Mouse (Mus musculus) limb, embryonic 13.5 days (tissue): ENCODE data around the gene Rora. TPM values are rescaled to one million over a fixed set of nuclear protein-coding genes. Genes with fewer than 3 reads are reported as not detected.

Source experiments
- ATAC-seq: fragments of 200-750 bp; cut with Nextera tagmentation; 2 replicates; pipeline ENCODE4 v1.8.0; 2017; ENCODE audit warnings: low read depth, moderate number of reproducible peaks, moderate TSS enrichment; ENCODE audit not compliant: low FRiP score
- H3K27ac ChIP-seq: fragments of 300-500 bp; sonication (generic); 2 replicates; pipeline ENCODE4 v1.5.1; 2015; ENCODE audit warnings: inconsistent platforms, mild to moderate bottlenecking, moderate library complexity
- H3K27me3 ChIP-seq: fragments of 300-500 bp; sonication (generic); 2 replicates; pipeline ENCODE4 v1.6.1; 2015; ENCODE audit warnings: mild to moderate bottlenecking, inconsistent platforms
- H3K36me3 ChIP-seq: fragments of 300-500 bp; sonication (generic); 2 replicates; pipeline ENCODE4 v1.6.1; 2015; ENCODE audit warnings: inconsistent platforms, mild to moderate bottlenecking, moderate library complexity
- H3K4me1 ChIP-seq: fragments of 300-500 bp; sonication (generic); 2 replicates; pipeline ENCODE4 v1.6.1; 2015; ENCODE audit warnings: inconsistent platforms
- H3K4me2 ChIP-seq: fragments of 300-500 bp; sonication (generic); replicated peaks from 2 replicates; pipeline ENCODE4 v1.6.1; 2015; ENCODE audit warnings: inconsistent platforms, mild to moderate bottlenecking, moderate library complexity
- H3K4me3 ChIP-seq: fragments of 300-500 bp; sonication (generic); 2 replicates; pipeline ENCODE4 v1.5.1; 2015; ENCODE audit warnings: moderate library complexity, mild to moderate bottlenecking, inconsistent platforms
- H3K9ac ChIP-seq: fragments of 300-500 bp; sonication (generic); 2 replicates; pipeline ENCODE4 v1.6.1; 2015; ENCODE audit warnings: mild to moderate bottlenecking, inconsistent platforms
- H3K9me3 ChIP-seq: fragments of 300-500 bp; sonication (generic); 2 replicates; pipeline ENCODE4 v1.6.1; 2016; ENCODE audit warnings: inconsistent platforms
- WGBS: fragments of 180-500 bp; shearing (Covaris S2); methylation state at CpG from one replicate; pipeline ENCODE4 v1.1.7; 2015; 5-methylcytosine and 5-hydroxymethylcytosine counted together
- polyA plus RNA-seq: library from polyadenylated mRNA; unstranded; fragments of >200 nt; fragmentation: Nextera tagmentation; extraction: Ambion mirVana; gene quantifications from 2 replicates; pipeline ENCODE4 v1.2.1, GENCODE M21; 2015

The Rora gene
- polyA plus RNA-seq, 1 experiment from 2014 or later, result 9.6 TPM

GRCm38 (mm10) chr9:68976136-68976535 lies 322.6 kb downstream of the Rora start:
- no peaks in the 10 kb centered on the region for H3K9me3 ChIP-seq
- no peaks in the 10 kb centered on the region for H3K36me3 ChIP-seq
- H3K27ac ChIP-seq, result no peak overlapping the region
- H3K4me1 ChIP-seq, result peaks cover 44% of the 10 kb centered on the region
- H3K27me3 ChIP-seq, result peaks cover 4% of the 10 kb centered on the region
- H3K4me2 ChIP-seq, result no peak overlapping the region
- WGBS, result 55% methylated on average over 5 of the region's 5 CpGs
- no peak overlapping the region for H3K9ac ChIP-seq
- no peak overlapping the region for H3K4me3 ChIP-seq
- no peak for ATAC-seq

- Histone ChIP-seq H3K4me3 (no peak overlapping the region), H3K9me3 (no peaks in the 10 kb centered on the region), H3K9ac (no peak overlapping the region), H3K27me3 (peaks cover 4% of the 10 kb centered on the region), H3K36me3 (no peaks in the 10 kb centered on the region), H3K4me1 (peaks cover 44% of the 10 kb centered on the region), H3K27ac (no peak overlapping the region), H3K4me2 (no peak overlapping the region)
- ATAC-seq, result no peak
- 44% methylated on average over 4 of the region's 4 CpGs for whole genome bisulfite sequencing
Measured at GRCm38 (mm10) chr9:68976851-68977250, 323.3 kb downstream of the Rora start.

- Histone ChIP-seq H3K9me3 (no peaks in the 10 kb centered on the region), H3K27ac (no peak overlapping the region), H3K36me3 (no peaks in the 10 kb centered on the region), H3K27me3 (peaks cover 9% of the 10 kb centered on the region), H3K9ac (no peak overlapping the region), H3K4me1 (peaks cover 54% of the 10 kb centered on the region), H3K4me3 (no peak overlapping the region), H3K4me2 (no peak overlapping the region)
- no peak for ATAC-seq
- 67% methylated on average over 4 of the region's 4 CpGs for WGBS
Measured at GRCm38 (mm10) chr9:68978656-68979055, 325.1 kb downstream of the Rora start.

- ATAC-seq, result no peak
- H3K27me3 ChIP-seq, result peaks cover 13% of the 10 kb centered on the region
- H3K4me3 ChIP-seq, result no peak overlapping the region
- H3K36me3 ChIP-seq, result no peaks in the 10 kb centered on the region
- no peaks in the 10 kb centered on the region for H3K9me3 ChIP-seq
- H3K9ac ChIP-seq, result no peak overlapping the region
- no peak overlapping the region for H3K4me2 ChIP-seq
- no peak overlapping the region for H3K27ac ChIP-seq
- WGBS, result 41% methylated on average over 4 of the region's 4 CpGs
- H3K4me1 ChIP-seq, result peaks cover 63% of the 10 kb centered on the region
Measured at GRCm38 (mm10) chr9:68980041-68980440, 326.5 kb downstream of the Rora start.

GRCm38 (mm10) chr9:68985046-68985445 lies 331.5 kb downstream of the Rora start:
- Histone ChIP-seq H3K4me1 (peaks cover 56% of the 10 kb centered on the region), H3K4me2 (no peak overlapping the region), H3K27me3 (peaks cover 13% of the 10 kb centered on the region; the same call in 1 of the 2 replicates), H3K9me3 (no peaks in the 10 kb centered on the region), H3K9ac (no peak overlapping the region), H3K27ac (no peak overlapping the region), H3K4me3 (no peak overlapping the region), H3K36me3 (no peaks in the 10 kb centered on the region)
- 78% methylated on average over 6 of the region's 6 CpGs for WGBS
- no peak for ATAC-seq

GRCm38 (mm10) chr9:68985796-68986195 lies 332.2 kb downstream of the Rora start:
- Histone ChIP-seq H3K9ac (no peak overlapping the region), H3K36me3 (no peaks in the 10 kb centered on the region), H3K27ac (no peak overlapping the region), H3K4me1 (peaks cover 50% of the 10 kb centered on the region), H3K4me3 (no peak overlapping the region), H3K4me2 (no peak overlapping the region), H3K9me3 (no peaks in the 10 kb centered on the region), H3K27me3 (peaks cover 13% of the 10 kb centered on the region; the same call in 1 of the 2 replicates)
- 58% methylated on average over 3 of the region's 3 CpGs for WGBS
- ATAC-seq, result no peak

- no peak overlapping the region for H3K4me2 ChIP-seq
- no peak overlapping the region for H3K27ac ChIP-seq
- H3K4me3 ChIP-seq, result no peak overlapping the region
- ATAC-seq, result no peak; the same call in 1 of the 2 replicates
- H3K9ac ChIP-seq, result no peak overlapping the region
- H3K36me3 ChIP-seq, result no peaks in the 10 kb centered on the region
- H3K9me3 ChIP-seq, result no peaks in the 10 kb centered on the region
- WGBS, result 66% methylated on average over 6 of the region's 6 CpGs
- peaks cover 10% of the 10 kb centered on the region; the same call in 1 of the 2 replicates for H3K27me3 ChIP-seq
- H3K4me1 ChIP-seq, result peaks cover 50% of the 10 kb centered on the region
Measured at GRCm38 (mm10) chr9:68987290-68988042, 333.9 kb downstream of the Rora start.

GRCm38 (mm10) chr9:68988162-68988911 lies 334.8 kb downstream of the Rora start:
- no peak overlapping the region for H3K27ac ChIP-seq
- peaks cover 10% of the 10 kb centered on the region; the same call in 1 of the 2 replicates for H3K27me3 ChIP-seq
- 82% methylated on average over 13 of the region's 13 CpGs for WGBS
- H3K9ac ChIP-seq, result no peak overlapping the region
- ATAC-seq, result no peak
- no peaks in the 10 kb centered on the region for H3K9me3 ChIP-seq
- peaks cover 43% of the 10 kb centered on the region for H3K4me1 ChIP-seq
- H3K4me3 ChIP-seq, result no peak overlapping the region
- no peaks in the 10 kb centered on the region for H3K36me3 ChIP-seq
- H3K4me2 ChIP-seq, result no peak overlapping the region

- Histone ChIP-seq H3K36me3 (no peaks in the 10 kb centered on the region), H3K9ac (no peak overlapping the region), H3K4me2 (no peak overlapping the region), H3K4me3 (no peak overlapping the region), H3K27me3 (peaks cover 6% of the 10 kb centered on the region; the same call in 1 of the 2 replicates), H3K27ac (no peak overlapping the region), H3K9me3 (no peaks in the 10 kb centered on the region), H3K4me1 (peaks cover 32% of the 10 kb centered on the region)
- 71% methylated on average over 7 of the region's 7 CpGs for WGBS
- no peak for ATAC-seq
Measured at GRCm38 (mm10) chr9:68989885-68990449, 336.4 kb downstream of the Rora start.

GRCm38 (mm10) chr9:68993881-68994280 lies 340.3 kb downstream of the Rora start:
- Histone ChIP-seq H3K4me3 (no peak overlapping the region), H3K27ac (no peak overlapping the region), H3K9me3 (peaks cover 3% of the 10 kb centered on the region; the same call in 1 of the 2 replicates), H3K4me1 (peaks cover under 1% of the 10 kb centered on the region; the same call in 1 of the 2 replicates), H3K9ac (no peak overlapping the region), H3K27me3 (0 out of 2 replicates have a peak, but pooled peaks cover 2% of the 10 kb centered on the region), H3K4me2 (no peak overlapping the region), H3K36me3 (no peaks in the 10 kb centered on the region)
- no peak for ATAC-seq
- 69% methylated on average over 2 of the region's 2 CpGs for WGBS

- H3K27me3 ChIP-seq, result no peaks in the 10 kb centered on the region
- H3K9me3 ChIP-seq, result peaks cover 3% of the 10 kb centered on the region; the same call in 1 of the 2 replicates
- 60% methylated on average over 9 of the region's 9 CpGs for WGBS
- no peak for ATAC-seq
- H3K4me3 ChIP-seq, result no peak overlapping the region
- no peak overlapping the region for H3K27ac ChIP-seq
- H3K4me1 ChIP-seq, result peaks cover 7% of the 10 kb centered on the region; the same call in 1 of the 2 replicates
- no peaks in the 10 kb centered on the region for H3K36me3 ChIP-seq
- H3K4me2 ChIP-seq, result no peak overlapping the region
- H3K9ac ChIP-seq, result no peak overlapping the region
Measured at GRCm38 (mm10) chr9:68998961-68999360, 345.4 kb downstream of the Rora start.

GRCm38 (mm10) chr9:69004514-69004913 lies 350.9 kb downstream of the Rora start:
- ATAC-seq, result no peak
- Histone ChIP-seq H3K36me3 (no peaks in the 10 kb centered on the region), H3K4me3 (no peak overlapping the region), H3K4me2 (no peak overlapping the region), H3K9ac (no peak overlapping the region), H3K9me3 (no peaks in the 10 kb centered on the region), H3K27me3 (0 out of 2 replicates have a peak, but pooled peaks cover 3% of the 10 kb centered on the region), H3K4me1 (0 out of 2 replicates have a peak, but pooled peaks cover under 1% of the 10 kb centered on the region), H3K27ac (no peak overlapping the region)
- WGBS, result 84% methylated on average over 9 of the region's 9 CpGs
